Mouse (Mus musculus): ENCODE measurements around the gene Rsbn1.

DNA sequence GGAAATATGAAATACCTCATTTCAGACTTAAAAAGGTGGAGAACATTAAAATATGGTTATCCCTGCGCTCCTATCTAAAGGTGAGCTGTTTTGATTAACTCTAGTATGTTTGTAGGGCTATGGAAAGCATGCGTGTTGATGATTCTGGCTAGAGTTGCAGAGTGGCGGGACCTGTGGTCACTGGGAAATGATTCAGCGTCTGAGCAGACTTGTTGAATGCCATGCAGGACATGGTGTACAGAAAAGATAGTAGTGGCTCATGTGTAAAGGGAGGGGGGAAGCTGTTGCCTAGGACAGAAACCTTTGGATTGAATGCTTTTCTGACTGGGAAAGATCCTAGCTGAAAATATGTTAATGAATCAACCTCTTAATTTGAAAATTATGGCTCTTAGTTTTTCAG lies 84.8 kb downstream of the Rsbn1 start:
- TF ChIP-seq CTCF (IDR thresholded peaks at IDR 0.05; ENCODE audit: control insufficient read depth, insufficient read depth, insufficient read length) (no peak), USF1 (IDR thresholded peaks at IDR 0.05; ENCODE audit: low read depth) (no peak), MAX (IDR thresholded peaks at IDR 0.05) (no peak), FOSL1 (IDR thresholded peaks at IDR 0.05; ENCODE audit: insufficient read depth, low read length, poor library complexity, severe bottlenecking) (no peak), MYOD1 (IDR thresholded peaks at IDR 0.05; ENCODE audit: control insufficient read depth, insufficient read length, low read depth) (no peak), MYOG (IDR thresholded peaks at IDR 0.05; ENCODE audit: control insufficient read depth, extremely low read depth, insufficient read length) (no peak)
